Mouse (Mus musculus) brown adipose tissue, adult 24 weeks (tissue): ENCODE measurements around the gene Rcan1. TPM values are rescaled to one million over a fixed set of nuclear protein-coding genes. Genes with fewer than 3 reads are reported as not detected.

Source experiments
- H3K27ac ChIP-seq: fragments of 200-500 bp; replicated peaks from 2 replicates; pipeline ENCODE4 v1.5.1; 2012; ENCODE audit warnings: low read depth, mild to moderate bottlenecking, low read length
- H3K4me1 ChIP-seq: fragments of 200-500 bp; 2 replicates; pipeline ENCODE4 v1.6.1; 2012; ENCODE audit warnings: low read length, mixed read lengths; ENCODE audit not compliant: control insufficient read depth, insufficient read depth, insufficient read length
- H3K4me3 ChIP-seq: fragments of 200-500 bp; 2 replicates; pipeline ENCODE4 v1.5.1; 2012; ENCODE audit warnings: low read depth, mild to moderate bottlenecking, low read length, moderate library complexity; ENCODE audit not compliant: insufficient read depth
- polyA plus RNA-seq: library from polyadenylated mRNA; stranded (reverse); fragments of >200 nt; gene quantifications from 2 replicates; pipeline ENCODE4 v1.2.4, GENCODE M21; 2012; ENCODE audit not compliant: missing spikeins, insufficient read depth, insufficient read length

Rcan1 gene
- polyA plus RNA-seq, 1 experiment: 44.4 TPM

GRCm38 (mm10) chr16:92455488-92455887 is 15.2 kb downstream of the Rcan1 start:
- H3K27ac ChIP-seq: no peak overlapping the region
- H3K4me3 ChIP-seq: no peak overlapping the region
- no peaks in the 10 kb centered on the region for H3K4me1 ChIP-seq

- Histone ChIP-seq H3K4me3 (no peak overlapping the region), H3K27ac (no peak overlapping the region), H3K4me1 (no peaks in the 10 kb centered on the region)
Measured at GRCm38 (mm10) chr16:92454495-92454894, 16.2 kb downstream of the Rcan1 start.

- no peak overlapping the region for H3K4me3 ChIP-seq
- H3K4me1 ChIP-seq: no peaks in the 10 kb centered on the region
- H3K27ac ChIP-seq: no peak overlapping the region
Measured at GRCm38 (mm10) chr16:92454002-92454401, 16.7 kb downstream of the Rcan1 start.

- no peak overlapping the region for H3K4me3 ChIP-seq
- no peaks in the 10 kb centered on the region for H3K4me1 ChIP-seq
- no peak overlapping the region for H3K27ac ChIP-seq
Measured at GRCm38 (mm10) chr16:92452609-92453008, 18.1 kb downstream of the Rcan1 start.

GRCm38 (mm10) chr16:92451516-92452072 is 19.1 kb downstream of the Rcan1 start:
- Histone ChIP-seq H3K4me3 (no peak overlapping the region), H3K4me1 (no peaks in the 10 kb centered on the region), H3K27ac (no peak overlapping the region)

GRCm38 (mm10) chr16:92450331-92450730 is 20.3 kb downstream of the Rcan1 start:
- Histone ChIP-seq H3K4me1 (no peaks in the 10 kb centered on the region), H3K27ac (no peak overlapping the region), H3K4me3 (no peak overlapping the region)

GRCm38 (mm10) chr16:92449080-92449479 is 21.6 kb downstream of the Rcan1 start:
- Histone ChIP-seq H3K27ac (no peak overlapping the region), H3K4me3 (no peak overlapping the region), H3K4me1 (no peaks in the 10 kb centered on the region)

GRCm38 (mm10) chr16:92445377-92445776 is 25.3 kb downstream of the Rcan1 start:
- H3K4me3 ChIP-seq: no peak overlapping the region
- peaks cover 17% of the 10 kb centered on the region for H3K4me1 ChIP-seq
- no peak overlapping the region for H3K27ac ChIP-seq

GRCm38 (mm10) chr16:92443644-92444113 is 27.0 kb downstream of the Rcan1 start:
- Histone ChIP-seq H3K27ac (peak overlapping the region; percentile 11; the same call in 1 of the 2 replicates), H3K4me3 (no peak overlapping the region), H3K4me1 (peaks cover 19% of the 10 kb centered on the region)

- Histone ChIP-seq H3K4me3 (no peak overlapping the region), H3K4me1 (peaks cover 19% of the 10 kb centered on the region), H3K27ac (no peak overlapping the region)
Measured at GRCm38 (mm10) chr16:92442946-92443345, 27.7 kb downstream of the Rcan1 start.

- Histone ChIP-seq H3K27ac (no peak overlapping the region), H3K4me1 (peaks cover 19% of the 10 kb centered on the region), H3K4me3 (no peak overlapping the region)
Measured at GRCm38 (mm10) chr16:92442150-92442549, 28.5 kb downstream of the Rcan1 start.

- H3K27ac ChIP-seq: no peak overlapping the region
- no peak overlapping the region for H3K4me3 ChIP-seq
- H3K4me1 ChIP-seq: peaks cover 19% of the 10 kb centered on the region
Measured at GRCm38 (mm10) chr16:92441203-92441602, 29.5 kb downstream of the Rcan1 start.

GRCm38 (mm10) chr16:92440229-92440628 is 30.4 kb downstream of the Rcan1 start:
- Histone ChIP-seq H3K27ac (peak overlapping the region; percentile 11; the same call in 1 of the 2 replicates), H3K4me3 (no peak overlapping the region), H3K4me1 (peaks cover 19% of the 10 kb centered on the region)

- H3K27ac ChIP-seq: no peak overlapping the region
- H3K4me1 ChIP-seq: peaks cover 21% of the 10 kb centered on the region
- H3K4me3 ChIP-seq: no peak overlapping the region
Measured at GRCm38 (mm10) chr16:92439775-92440174, 30.9 kb downstream of the Rcan1 start.

GRCm38 (mm10) chr16:92435431-92435985 is 35.2 kb downstream of the Rcan1 start:
- H3K4me3 ChIP-seq: no peak overlapping the region

GRCm38 (mm10) chr16:92433176-92433575 is 37.5 kb downstream of the Rcan1 start:
- peak overlapping the region; percentile 47 for H3K27ac ChIP-seq
- peaks cover 20% of the 10 kb centered on the region for H3K4me1 ChIP-seq

More at GRCm38 (mm10) chr16:92435431-92435985, 35.2 kb downstream of the Rcan1 start:
- peaks cover 11% of the 10 kb centered on the region for H3K4me1 ChIP-seq
- no peak overlapping the region for H3K27ac ChIP-seq

More at GRCm38 (mm10) chr16:92433176-92433575, 37.5 kb downstream of the Rcan1 start:
- H3K4me3 ChIP-seq: no peak overlapping the region
